Mouse (Mus musculus) thymus, postnatal 10 days (tissue): ENCODE measurements around the gene Eps8l2.

Experiments
- DNase-seq, 2 experiments: peaks; one replicate each; pipeline ENCODE4 v3.0.0; 2021; ENCODE audit warnings: low spot score in 2 of 2

Eps8l2 gene

DNA sequence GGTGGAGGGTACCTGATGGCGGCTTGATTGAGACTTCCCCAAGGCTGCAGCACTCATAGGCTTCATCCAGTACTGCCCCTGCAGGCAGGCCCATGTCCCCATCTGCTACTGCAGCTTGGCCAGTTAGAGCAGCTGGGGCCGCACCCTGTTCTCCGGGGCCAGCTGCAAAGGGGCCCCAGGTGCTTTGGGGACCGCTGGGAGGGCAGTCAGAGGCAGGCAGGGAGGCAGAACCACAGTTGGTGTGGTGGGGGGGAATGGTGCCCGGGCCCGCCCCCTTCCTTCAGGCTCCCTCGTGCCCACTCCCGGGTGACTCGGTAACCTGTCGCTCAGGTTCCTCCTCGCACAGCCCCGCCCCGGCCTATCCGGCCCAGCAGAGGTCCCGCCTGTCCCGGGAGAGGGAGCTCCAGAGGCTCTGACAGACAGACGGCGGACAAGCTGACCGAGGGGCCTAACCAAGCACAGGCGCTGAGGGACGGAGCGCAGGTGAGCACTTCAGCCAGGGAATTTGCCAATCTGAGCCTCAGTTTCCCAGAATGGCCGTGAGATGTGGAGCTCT is at the start of gene Eps8l2:
Gene Eps8l2, plus strand, starts transcription at position 305 of the 556 bp plus-strand sequence.
- peak in 1 of 2 experiments; percentile 12 for DNase-seq

DNA sequence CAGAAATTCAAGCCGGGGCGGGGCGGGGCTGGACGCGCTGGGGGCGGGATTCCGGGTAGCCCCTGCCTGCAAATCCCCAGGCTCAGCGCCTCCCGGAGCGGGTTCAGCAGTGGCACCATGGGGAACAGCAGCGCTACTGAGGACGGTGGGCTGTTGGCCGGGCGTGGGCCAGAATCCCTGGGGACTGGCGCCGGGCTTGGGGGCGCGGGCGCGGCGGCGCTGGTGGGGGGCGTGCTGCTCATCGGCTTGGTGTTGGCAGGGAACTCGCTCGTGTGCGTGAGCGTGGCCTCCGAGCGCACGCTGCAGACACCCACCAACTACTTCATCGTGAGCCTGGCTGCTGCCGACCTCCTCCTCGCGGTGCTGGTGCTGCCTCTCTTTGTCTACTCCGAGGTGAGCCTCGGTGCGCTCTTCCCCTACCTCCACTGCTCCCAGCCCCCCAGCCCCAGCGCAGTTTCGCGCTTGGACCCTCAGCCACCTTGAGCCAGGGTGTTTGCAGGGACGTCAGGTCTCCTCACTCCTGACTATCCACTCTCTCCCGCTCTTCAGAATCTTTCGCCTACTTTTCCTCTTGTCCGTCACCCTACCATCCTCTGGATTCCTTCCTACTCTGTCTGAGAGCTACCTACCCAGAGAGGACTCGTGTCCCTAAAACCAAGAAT is 46.6 kb upstream of the Eps8l2 start, which contains the start of gene Drd4:
Gene Drd4, plus strand, starts transcription at position 86 of the 662 bp plus-strand sequence.
- DNase-seq, result no peak

GRCm38 (mm10) chr7:141292583-141293388 is 45.9 kb upstream of the Eps8l2 start:
- DNase-seq, result no peak

DNA sequence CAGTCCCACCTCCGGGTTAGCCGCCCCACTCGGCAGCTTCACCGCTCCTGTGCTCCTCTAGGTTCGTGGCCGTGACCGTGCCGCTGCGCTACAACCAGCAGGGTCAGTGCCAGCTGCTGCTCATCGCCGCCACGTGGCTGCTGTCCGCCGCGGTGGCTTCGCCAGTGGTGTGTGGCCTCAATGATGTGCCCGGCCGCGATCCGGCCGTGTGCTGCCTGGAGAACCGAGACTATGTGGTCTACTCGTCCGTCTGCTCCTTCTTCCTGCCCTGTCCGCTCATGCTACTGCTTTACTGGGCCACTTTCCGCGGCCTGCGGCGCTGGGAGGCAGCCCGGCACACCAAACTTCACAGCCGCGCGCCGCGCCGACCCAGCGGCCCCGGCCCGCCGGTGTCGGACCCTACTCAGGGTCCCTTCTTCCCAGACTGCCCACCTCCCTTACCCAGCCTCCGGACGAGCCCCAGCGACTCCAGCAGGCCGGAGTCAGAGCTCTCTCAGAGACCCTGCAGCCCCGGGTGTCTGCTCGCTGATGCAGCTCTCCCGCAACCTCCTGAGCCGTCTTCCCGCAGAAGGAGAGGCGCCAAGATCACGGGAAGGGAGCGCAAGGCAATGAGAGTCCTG is 44.7 kb upstream of the Eps8l2 start:
- no peak for DNase-seq

DNA sequence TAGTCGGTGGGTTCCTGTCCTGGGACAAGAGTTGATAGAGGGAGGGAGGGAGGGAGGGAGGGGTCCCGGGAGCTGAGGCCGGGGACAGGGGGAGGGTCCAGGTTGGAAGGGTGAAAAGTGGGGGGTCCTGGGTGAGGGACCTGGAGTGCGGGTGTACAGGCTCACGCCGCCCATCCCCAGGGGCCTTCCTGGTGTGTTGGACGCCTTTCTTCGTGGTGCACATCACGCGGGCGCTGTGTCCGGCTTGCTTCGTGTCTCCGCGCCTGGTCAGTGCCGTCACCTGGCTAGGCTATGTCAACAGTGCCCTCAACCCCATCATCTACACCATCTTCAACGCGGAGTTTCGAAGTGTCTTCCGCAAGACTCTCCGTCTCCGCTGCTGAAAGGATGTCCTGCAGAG is 44.2 kb upstream of the Eps8l2 start:
- DNase-seq, result no peak

DNA sequence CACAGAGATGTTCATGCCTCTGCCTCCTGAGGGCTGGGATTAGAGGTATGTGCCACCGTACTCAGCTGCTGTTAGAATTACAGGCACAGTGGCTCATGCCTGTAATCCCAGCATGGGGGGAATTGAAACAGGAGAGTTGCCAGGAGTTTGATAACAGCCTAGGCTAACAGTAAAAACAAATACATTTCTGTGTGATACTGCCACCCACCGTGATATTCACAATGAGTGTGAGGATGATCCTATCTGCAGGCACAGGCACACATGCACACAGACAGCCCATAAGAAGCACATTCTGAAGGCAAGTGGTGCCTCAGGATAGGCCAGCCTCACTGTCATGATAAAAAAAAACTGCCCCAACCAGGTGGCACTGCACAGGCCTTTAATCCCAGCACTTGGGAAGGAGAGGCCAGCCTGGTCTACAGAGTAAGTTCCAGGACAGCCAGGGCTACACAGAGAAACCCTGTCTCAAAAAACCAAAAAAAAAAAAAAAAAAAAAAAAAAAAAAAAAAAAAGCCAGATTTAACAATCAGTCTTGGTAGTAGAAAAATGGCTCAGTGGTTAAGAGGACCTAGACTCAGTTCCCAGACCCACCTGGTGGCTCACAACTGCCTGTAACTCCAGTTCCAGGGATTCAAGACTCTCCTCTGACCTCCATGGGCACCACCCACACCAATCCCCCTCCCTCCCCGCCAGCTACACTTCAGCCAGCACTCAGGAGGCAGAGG is 40.6 kb upstream of the Eps8l2 start:
- DNase-seq, result no peak

GRCm38 (mm10) chr7:141299175-141299574 is 39.5 kb upstream of the Eps8l2 start:
- DNase-seq, result no peak

GRCm38 (mm10) chr7:141301386-141301785 is 37.3 kb upstream of the Eps8l2 start:
- no peak for DNase-seq

- peak; percentile 18 to 44 for DNase-seq
Observed at GRCm38 (mm10) chr7:141302702-141303268, 35.9 kb upstream of the Eps8l2 start.

DNA sequence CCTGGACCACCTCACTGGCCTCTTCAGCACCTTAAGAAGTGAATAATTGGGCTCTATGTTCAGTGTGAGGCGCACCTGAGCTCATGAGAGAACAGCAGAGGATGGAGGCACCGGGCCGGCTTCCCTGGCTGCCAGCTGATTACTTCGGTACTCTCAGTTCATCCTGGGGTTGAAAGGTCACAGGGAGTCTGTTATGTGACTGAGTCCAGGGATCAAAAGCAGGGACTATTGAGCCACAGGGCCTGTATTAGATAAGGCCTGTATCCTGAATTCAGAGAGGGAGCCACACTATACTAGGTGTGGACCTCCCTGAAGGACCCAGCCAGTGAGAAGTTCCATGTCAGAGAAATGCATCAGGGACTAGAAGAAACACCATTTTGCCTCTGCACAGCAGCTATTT is 34.1 kb upstream of the Eps8l2 start:
- no peak for DNase-seq

GRCm38 (mm10) chr7:141314416-141314815 is 24.3 kb upstream of the Eps8l2 start:
- DNase-seq, result no peak

DNA sequence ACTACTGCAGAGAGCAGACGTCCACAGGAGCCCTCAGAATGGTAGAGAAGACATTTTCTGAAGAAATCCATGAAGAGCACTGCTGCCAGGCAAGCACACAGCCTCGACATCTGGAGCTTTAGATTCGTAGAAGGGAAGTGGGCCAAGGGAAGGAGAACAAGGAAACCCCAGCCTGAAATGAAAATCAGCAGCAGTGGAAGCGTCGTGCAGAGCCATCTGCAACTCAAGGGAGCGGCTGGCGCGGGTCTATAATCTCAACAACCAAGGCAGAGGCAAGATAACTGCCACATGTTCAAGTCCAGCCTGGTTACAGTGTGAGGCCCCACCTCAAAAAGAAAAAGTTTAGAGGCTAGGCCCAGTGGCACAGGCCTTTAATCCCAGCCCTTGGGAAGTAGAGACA is 23.6 kb upstream of the Eps8l2 start:
- no peak for DNase-seq

DNA sequence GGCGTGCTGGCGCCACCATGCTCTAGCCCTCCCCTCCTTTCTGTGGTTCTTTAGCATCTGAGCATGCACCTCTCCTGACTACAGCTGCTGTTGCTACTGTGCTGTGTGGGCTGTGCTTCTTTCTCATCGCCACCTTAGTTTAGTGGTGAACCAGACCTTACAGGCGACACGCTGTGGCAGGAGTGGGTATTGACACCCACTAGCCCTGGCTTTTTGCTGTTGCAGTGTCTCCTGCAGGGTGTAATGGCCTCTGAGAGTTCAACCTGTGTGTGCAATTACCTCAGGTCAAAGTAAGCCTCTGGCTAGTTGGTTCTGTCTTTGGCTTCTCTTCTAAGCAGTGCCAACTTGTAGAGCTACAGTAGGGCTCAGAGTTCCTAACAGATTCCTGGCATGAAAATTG is 22.7 kb upstream of the Eps8l2 start:
- peak; percentile 39 to 60 for DNase-seq

GRCm38 (mm10) chr7:141317619-141318132 is 21.0 kb upstream of the Eps8l2 start:
- no peak for DNase-seq

DNA sequence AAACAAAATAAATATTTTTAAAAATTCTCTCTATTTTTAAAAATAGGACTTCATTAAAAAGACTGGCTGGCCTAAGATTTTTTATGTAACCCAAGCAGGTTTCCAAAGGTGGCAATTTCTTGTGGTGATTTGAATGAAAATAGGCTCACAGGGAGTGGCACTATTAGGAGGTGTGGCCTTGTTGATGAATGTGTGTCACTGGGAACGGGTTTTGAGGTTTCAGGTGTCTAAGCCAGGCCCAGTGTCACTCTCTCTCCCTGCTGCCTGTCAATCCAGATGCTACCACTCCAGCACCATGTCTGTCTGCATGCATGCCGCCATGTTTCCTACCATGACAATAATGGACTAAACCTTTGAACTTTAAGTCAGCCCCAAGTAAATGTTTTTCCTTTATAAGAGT is 19.2 kb upstream of the Eps8l2 start:
- no peak for DNase-seq

GRCm38 (mm10) chr7:141324686-141325085 is 14.0 kb upstream of the Eps8l2 start:
- DNase-seq, result no peak

GRCm38 (mm10) chr7:141326546-141327446 is 11.9 kb upstream of the Eps8l2 start:
- peak; percentile 45 to 65 for DNase-seq

GRCm38 (mm10) chr7:141327469-141328372 is 11.0 kb upstream of the Eps8l2 start, which contains the start of the genes Deaf1 and Tmem80:
Gene Deaf1 (minus strand): TSS chr7:141327690.
Gene Tmem80 (plus strand): TSS chr7:141327739.
- peak; percentile 96 to 98 for DNase-seq
